11 mouse cellular contexts compared by ENCODE assay signal in the genomic region with DNA sequence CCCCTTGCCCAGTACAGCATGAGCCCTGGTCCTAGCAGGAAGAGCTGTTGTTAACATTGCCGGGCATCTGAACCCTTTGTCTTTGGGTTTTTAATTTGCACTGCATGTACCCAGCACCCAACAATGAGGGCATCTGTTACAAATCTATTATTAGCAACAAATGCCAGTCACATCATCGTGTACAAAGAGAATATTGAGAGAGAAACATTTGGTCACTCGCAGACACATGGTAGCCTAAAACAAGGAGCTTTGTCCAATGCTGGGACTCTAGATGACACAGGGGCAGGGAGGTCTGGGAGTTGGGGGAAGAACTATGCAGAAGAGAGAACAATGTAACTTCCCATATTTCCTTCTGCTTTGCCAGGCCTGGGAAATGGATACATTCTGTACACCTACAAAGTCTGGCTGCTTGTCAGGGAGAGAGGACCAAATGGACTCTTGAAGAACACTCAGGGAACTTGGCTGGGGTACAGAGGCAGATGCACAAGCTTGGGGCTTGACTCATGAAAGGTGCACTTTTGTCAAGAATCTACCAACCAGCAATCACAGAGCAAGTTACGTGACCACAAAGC. TPM values are rescaled to one million over a fixed set of nuclear protein-coding genes. Genes with fewer than 3 reads are reported as not detected.
DNase-seq lines count a peak whose midpoint lies in the region; ATAC-seq lines count a peak whose summit lies in the region.
"Had no signal": no experiment of that assay in that cellular context is flagged by ENCODE, and none has a peak within 500 bp of the region (broad histone marks: within the 10 kb centered on the region; RNA-seq: fewer than 3 reads in every experiment).

No protein-coding gene starts in this region.

- DNase-seq in cerebellum, postnatal 4 days (ENCODE audit: low spot score in 2 of 2) = no peak
- peak; percentile 54 for DNase-seq in layer of hippocampus, adult 11-12 months (ENCODE audit: low spot score)
- no peak for DNase-seq in layer of hippocampus, postnatal 10 days (ENCODE audit: low spot score in 2 of 2)
- DNase-seq in testis, postnatal 14 days (ENCODE audit: low spot score) = peak; percentile 75
- DNase-seq in testis, postnatal 10 days (ENCODE audit: low spot score) = no peak
- peak; percentile 82 for DNase-seq in telencephalon, adult 2 months (ENCODE audit: low read depth, low spot score)
- no peak for DNase-seq in kidney, adult 11 months
- DNase-seq: gastrocnemius, postnatal 25 days; thymus, adult 2 months had no signal

- peak; percentile 85 for ATAC-seq in cerebellum, adult (ENCODE audit: insufficient number of reproducible peaks, low FRiP score, low TSS enrichment)
- ATAC-seq: forebrain, embryonic 15.5 days had no signal

RNA-seq across cellular contexts. Expression of gene Endod1, which starts 7.8 kb away (rescaled TPM):
- 10 to 100 TPM; 38.8 to 43.2 TPM for total RNA-seq in layer of hippocampus, postnatal 10 days (2021)

Comparison
In these comparisons a context has a peak if more than half of its experiments do, and no peak if none do; other contexts are left out.
1. DNase-seq: peak in layer of hippocampus, adult 11-12 months (single experiment), testis, postnatal 14 days (single experiment) and telencephalon, adult 2 months (single experiment); none in cerebellum, postnatal 4 days (0 of 2), layer of hippocampus, postnatal 10 days (0 of 2), testis, postnatal 10 days (single experiment) and kidney, adult 11 months (single experiment).